Mouse (Mus musculus) midbrain, embryonic 14.5 days (tissue): ENCODE measurements around the gene Dynlrb1. TPM values are rescaled to one million over a fixed set of nuclear protein-coding genes. Genes with fewer than 3 reads are reported as not detected.

Experiments used
- ATAC-seq: fragments of 200-750 bp; cut with Nextera tagmentation; 2 replicates; pipeline ENCODE4 v1.8.0; 2017; ENCODE audit warnings: moderate number of reproducible peaks, moderate library complexity; ENCODE audit not compliant: low FRiP score, low TSS enrichment
- DNase-seq: peaks from one replicate; pipeline ENCODE4 v3.0.0-alpha.2; 2015
- H3K27ac ChIP-seq: fragments of 300-500 bp; sonication (generic); replicated peaks from 2 replicates; pipeline ENCODE4 v1.5.1; 2014; ENCODE audit warnings: mild to moderate bottlenecking, low read depth, low read length, moderate library complexity
- H3K27me3 ChIP-seq: fragments of 300-500 bp; sonication (generic); 2 replicates; pipeline ENCODE4 v1.6.1; 2014; ENCODE audit warnings: low read length, control low read depth, mixed read lengths; ENCODE audit not compliant: control insufficient read depth, insufficient read depth
- H3K36me3 ChIP-seq: fragments of 300-500 bp; sonication (generic); 2 replicates; pipeline ENCODE4 v1.6.1; 2014; ENCODE audit warnings: low read length, control low read depth; ENCODE audit not compliant: control insufficient read depth, insufficient read depth
- H3K4me1 ChIP-seq: fragments of 300-500 bp; sonication (generic); 2 replicates; pipeline ENCODE4 v1.6.1; 2014; ENCODE audit warnings: mild to moderate bottlenecking, antibody characterized with exemption, low read length, control low read depth; ENCODE audit not compliant: control insufficient read depth, insufficient read depth
- H3K4me2 ChIP-seq: fragments of 300-500 bp; sonication (generic); 2 replicates; pipeline ENCODE4 v1.6.1; 2014; ENCODE audit warnings: mild to moderate bottlenecking, low read length, moderate library complexity
- H3K4me3 ChIP-seq: fragments of 300-500 bp; sonication (generic); replicated peaks from 2 replicates; pipeline ENCODE4 v1.5.1; 2014; ENCODE audit warnings: low read depth, low read length
- H3K9ac ChIP-seq: fragments of 300-500 bp; sonication (generic); replicated peaks from 2 replicates; pipeline ENCODE4 v1.6.1; 2014; ENCODE audit warnings: mild to moderate bottlenecking, low read length, moderate library complexity
- H3K9me3 ChIP-seq: fragments of 300-500 bp; sonication (generic); 2 replicates; pipeline ENCODE4 v1.6.1; 2016; ENCODE audit warnings: low read length, control low read depth, mixed read lengths; ENCODE audit not compliant: control insufficient read depth
- WGBS: fragments of 180-500 bp; shearing (Covaris S2); extraction: QIAGEN DNeasy Blood & Tissue Kit; methylation state at CpG from one replicate; pipeline ENCODE4 v1.1.7; 2014; 5-methylcytosine and 5-hydroxymethylcytosine counted together
- polyA plus RNA-seq: library from polyadenylated mRNA; unstranded; fragments of >200 nt; fragmentation: Nextera tagmentation; extraction: Ambion mirVana; gene quantifications from 2 replicates; pipeline ENCODE4 v1.2.1, GENCODE M21; 2014

Dynlrb1 gene
- polyA plus RNA-seq, 1 experiment from 2014 or later, result 698 TPM

- DNase-seq, result peak; percentile 98
- peak within 1 kb of the TSS; percentile 82 for H3K4me2 ChIP-seq
- peak within 1 kb of the TSS; percentile 87 for H3K27ac ChIP-seq
- peaks cover 22% of the 10 kb centered on the region for H3K36me3 ChIP-seq
- peaks cover 10% of the 10 kb centered on the region for H3K4me1 ChIP-seq
- under 1% methylated on average over 47 of the region's 47 CpGs for WGBS
- H3K9ac ChIP-seq, result peak within 1 kb of the TSS; percentile 95
- no peaks in the 10 kb centered on the region for H3K27me3 ChIP-seq
- H3K4me3 ChIP-seq, result peak within 1 kb of the TSS; percentile 94
- no peaks in the 10 kb centered on the region for H3K9me3 ChIP-seq
- peak; percentile 93 for ATAC-seq
These were observed 39.9 kb downstream of the Dynlrb1 start, which contains the start of gene Map1lc3a for GRCm38 (mm10) chr2:155276195-155276594. Map1lc3a (plus strand) TSS chr2:155276297.

- Histone ChIP-seq H3K27me3 (no peaks in the 10 kb centered on the region), H3K36me3 (peaks cover 22% of the 10 kb centered on the region), H3K9me3 (no peaks in the 10 kb centered on the region), H3K4me1 (peaks cover 10% of the 10 kb centered on the region), H3K4me2 (peak overlapping the region; percentile 82), H3K4me3 (peak overlapping the region; percentile 94), H3K27ac (peak overlapping the region; percentile 87), H3K9ac (peak overlapping the region; percentile 95)
- peak; percentile 79 for ATAC-seq
- WGBS, result 1% methylated on average over 43 of the region's 49 CpGs
- DNase-seq, result peak; percentile 71
These were observed 40.4 kb downstream of the Dynlrb1 start for GRCm38 (mm10) chr2:155276621-155277175.

- H3K4me2 ChIP-seq, result peak overlapping the region; percentile 82
- 92% methylated on average over 2 of the region's 2 CpGs for WGBS
- H3K9ac ChIP-seq, result peak overlapping the region; percentile 95; the same call in 1 of the 2 replicates
- peaks cover 10% of the 10 kb centered on the region for H3K4me1 ChIP-seq
- no peaks in the 10 kb centered on the region for H3K27me3 ChIP-seq
- ATAC-seq (no peak), DNase-seq (no peak)
- H3K4me3 ChIP-seq, result peak overlapping the region; percentile 94; the same call in 1 of the 2 replicates
- H3K36me3 ChIP-seq, result peaks cover 22% of the 10 kb centered on the region
- H3K9me3 ChIP-seq, result no peaks in the 10 kb centered on the region
- H3K27ac ChIP-seq, result no peak overlapping the region
These were observed 41.4 kb downstream of the Dynlrb1 start for GRCm38 (mm10) chr2:155277721-155278120.

GRCm38 (mm10) chr2:155278361-155278760 lies 42.0 kb downstream of the Dynlrb1 start:
- Histone ChIP-seq H3K4me1 (peaks cover 10% of the 10 kb centered on the region), H3K4me2 (no peak overlapping the region), H3K27me3 (no peaks in the 10 kb centered on the region), H3K9me3 (no peaks in the 10 kb centered on the region), H3K27ac (no peak overlapping the region), H3K36me3 (peaks cover 22% of the 10 kb centered on the region), H3K4me3 (no peak overlapping the region), H3K9ac (no peak overlapping the region)
- DNase-seq, result no peak
- 89% methylated on average over 7 of the region's 7 CpGs for WGBS
- ATAC-seq, result no peak

- ATAC-seq (no peak), DNase-seq (no peak)
- H3K4me3 ChIP-seq, result no peak overlapping the region
- peaks cover 10% of the 10 kb centered on the region for H3K4me1 ChIP-seq
- H3K9ac ChIP-seq, result no peak overlapping the region
- no peak overlapping the region for H3K4me2 ChIP-seq
- peaks cover 29% of the 10 kb centered on the region for H3K36me3 ChIP-seq
- no peaks in the 10 kb centered on the region for H3K27me3 ChIP-seq
- H3K9me3 ChIP-seq, result no peaks in the 10 kb centered on the region
- H3K27ac ChIP-seq, result no peak overlapping the region
- WGBS, result 89% methylated on average over 4 of the region's 4 CpGs
These were observed 42.8 kb downstream of the Dynlrb1 start for GRCm38 (mm10) chr2:155279163-155279562.

GRCm38 (mm10) chr2:155280116-155280515 lies 43.8 kb downstream of the Dynlrb1 start:
- Histone ChIP-seq H3K27ac (no peak overlapping the region), H3K4me3 (no peak overlapping the region), H3K4me1 (peaks cover 10% of the 10 kb centered on the region), H3K27me3 (no peaks in the 10 kb centered on the region), H3K4me2 (no peak overlapping the region), H3K36me3 (peaks cover 31% of the 10 kb centered on the region), H3K9me3 (no peaks in the 10 kb centered on the region), H3K9ac (no peak overlapping the region)
- WGBS, result 75% methylated on average over 2 of the region's 2 CpGs
- DNase-seq (no peak), ATAC-seq (no peak)

- H3K9ac ChIP-seq, result no peak overlapping the region
- H3K4me1 ChIP-seq, result no peaks in the 10 kb centered on the region
- ATAC-seq, result no peak
- no peak overlapping the region for H3K4me3 ChIP-seq
- DNase-seq, result no peak
- peaks cover 24% of the 10 kb centered on the region for H3K36me3 ChIP-seq
- H3K9me3 ChIP-seq, result no peaks in the 10 kb centered on the region
- no peaks in the 10 kb centered on the region for H3K27me3 ChIP-seq
- no peak overlapping the region for H3K27ac ChIP-seq
- H3K4me2 ChIP-seq, result no peak overlapping the region
- 93% methylated on average over 4 of the region's 4 CpGs for WGBS
These were observed 47.5 kb downstream of the Dynlrb1 start for GRCm38 (mm10) chr2:155283793-155284192.

GRCm38 (mm10) chr2:155284647-155285046 lies 48.3 kb downstream of the Dynlrb1 start:
- WGBS, result 92% methylated on average over 7 of the region's 7 CpGs
- H3K4me2 ChIP-seq, result no peak overlapping the region

GRCm38 (mm10) chr2:155285744-155286143 lies 49.4 kb downstream of the Dynlrb1 start:
- ATAC-seq, result no peak

More at GRCm38 (mm10) chr2:155284647-155285046, 48.3 kb downstream of the Dynlrb1 start:
- Histone ChIP-seq H3K36me3 (peaks cover 22% of the 10 kb centered on the region), H3K9me3 (no peaks in the 10 kb centered on the region), H3K4me1 (no peaks in the 10 kb centered on the region), H3K9ac (no peak overlapping the region), H3K27ac (no peak overlapping the region), H3K27me3 (no peaks in the 10 kb centered on the region), H3K4me3 (no peak overlapping the region)
- ATAC-seq, result no peak
- DNase-seq, result no peak

More at GRCm38 (mm10) chr2:155285744-155286143, 49.4 kb downstream of the Dynlrb1 start:
- peaks cover 29% of the 10 kb centered on the region for H3K36me3 ChIP-seq
- no peak overlapping the region for H3K4me3 ChIP-seq
- WGBS, result 93% methylated on average over 6 of the region's 6 CpGs
- H3K27me3 ChIP-seq, result no peaks in the 10 kb centered on the region
- H3K9ac ChIP-seq, result no peak overlapping the region
- H3K4me2 ChIP-seq, result no peak overlapping the region
- H3K4me1 ChIP-seq, result no peaks in the 10 kb centered on the region
- no peak for DNase-seq
- H3K9me3 ChIP-seq, result no peaks in the 10 kb centered on the region
- no peak overlapping the region for H3K27ac ChIP-seq
